Mouse (Mus musculus): ENCODE results near the gene Gm37240. TPM values are rescaled to one million over a fixed set of nuclear protein-coding genes. Genes with fewer than 3 reads are reported as not detected.

Gene Gm37240
- polyA plus RNA-seq, 1 experiment = not detected

GRCm38 (mm10) chr3:85619751-85620150 lies 267.6 kb downstream of the Gm37240 start:
- no peak for TF ChIP-seq GATA1 (IDR thresholded peaks at IDR 0.05; ENCODE audit: low read length)

GRCm38 (mm10) chr3:85619345-85619744 lies 268.0 kb downstream of the Gm37240 start:
- no peak for TF ChIP-seq GATA1 (IDR thresholded peaks at IDR 0.05; ENCODE audit: low read length)

- TF ChIP-seq GATA1 (IDR thresholded peaks at IDR 0.05; ENCODE audit: low read length) = no peak
These were observed 268.4 kb downstream of the Gm37240 start for GRCm38 (mm10) chr3:85618885-85619284.

DNA sequence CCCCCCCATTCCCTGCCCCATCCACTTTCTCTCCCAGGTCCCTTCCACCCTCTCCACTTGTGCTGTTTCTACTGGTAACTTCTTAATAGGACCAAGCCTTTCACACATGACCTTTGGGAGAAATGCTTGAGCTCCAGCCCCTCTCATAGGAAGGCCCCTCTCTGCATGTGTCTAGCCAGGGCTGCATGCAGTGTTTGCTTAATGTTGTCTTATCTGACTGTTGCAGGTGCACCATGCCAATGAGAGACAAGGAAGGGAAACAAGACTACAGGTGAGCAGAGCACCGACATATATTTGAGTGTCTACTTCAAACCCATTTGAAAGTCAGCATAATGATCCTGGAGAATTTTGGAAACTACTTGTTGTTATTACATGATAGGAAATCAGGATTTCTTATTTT lies 270.9 kb downstream of the Gm37240 start:
- no peak for TF ChIP-seq GATA1 (IDR thresholded peaks at IDR 0.05; ENCODE audit: low read length)

- no peak for TF ChIP-seq GATA1 (IDR thresholded peaks at IDR 0.05; ENCODE audit: low read length)
These were observed 279.6 kb downstream of the Gm37240 start for GRCm38 (mm10) chr3:85607753-85608152.

GRCm38 (mm10) chr3:85606912-85607311 lies 280.4 kb downstream of the Gm37240 start:
- TF ChIP-seq GATA1 (IDR thresholded peaks at IDR 0.05; ENCODE audit: low read length) = no peak

DNA sequence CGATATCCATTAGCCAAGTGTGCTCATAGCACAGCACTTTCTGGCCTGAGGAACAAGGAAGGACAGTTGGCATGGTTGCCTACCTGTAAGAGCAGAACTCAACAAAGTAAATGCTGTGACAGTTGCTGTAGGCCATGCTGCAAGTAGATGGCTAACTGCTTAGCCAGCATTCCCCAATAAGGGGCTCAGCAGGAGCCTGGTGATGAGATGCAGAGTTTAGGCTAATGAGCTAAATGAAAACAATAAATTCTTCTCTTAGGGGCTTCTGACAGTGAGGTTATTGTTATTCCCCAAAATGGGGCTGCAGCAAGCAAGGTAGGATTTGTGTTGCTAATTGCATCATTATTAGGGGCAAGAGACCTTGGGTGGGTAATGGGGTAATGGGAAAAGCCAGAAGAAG lies 283.5 kb downstream of the Gm37240 start:
- TF ChIP-seq GATA1 (IDR thresholded peaks at IDR 0.05; ENCODE audit: low read length) = no peak

GRCm38 (mm10) chr3:85601841-85602305 lies 285.4 kb downstream of the Gm37240 start:
- no peak for TF ChIP-seq GATA1 (IDR thresholded peaks at IDR 0.05; ENCODE audit: low read length)

GRCm38 (mm10) chr3:85599526-85599925 lies 287.8 kb downstream of the Gm37240 start:
- no peak for TF ChIP-seq GATA1 (IDR thresholded peaks at IDR 0.05; ENCODE audit: low read length)

DNA sequence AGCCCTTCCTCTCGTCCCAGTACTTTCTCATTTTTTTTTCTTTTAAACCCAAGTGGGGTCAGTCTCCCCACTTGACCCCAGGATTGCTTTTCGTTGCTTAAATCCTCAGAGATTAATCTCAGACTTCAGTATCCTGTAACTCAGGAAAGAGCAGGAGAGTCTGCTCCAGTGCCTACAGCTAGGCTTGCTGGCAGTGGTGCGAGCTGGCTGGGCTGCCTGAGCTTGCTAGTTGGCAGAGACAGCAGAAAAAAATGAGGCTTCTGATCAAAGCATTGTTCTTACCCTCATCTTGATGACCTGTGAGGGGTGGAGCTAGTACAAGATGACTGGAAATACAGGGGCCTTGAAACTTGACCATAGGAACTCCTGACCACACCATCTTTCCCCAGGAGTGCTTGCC lies 292.9 kb downstream of the Gm37240 start:
- no peak for TF ChIP-seq GATA1 (IDR thresholded peaks at IDR 0.05; ENCODE audit: low read length)

DNA sequence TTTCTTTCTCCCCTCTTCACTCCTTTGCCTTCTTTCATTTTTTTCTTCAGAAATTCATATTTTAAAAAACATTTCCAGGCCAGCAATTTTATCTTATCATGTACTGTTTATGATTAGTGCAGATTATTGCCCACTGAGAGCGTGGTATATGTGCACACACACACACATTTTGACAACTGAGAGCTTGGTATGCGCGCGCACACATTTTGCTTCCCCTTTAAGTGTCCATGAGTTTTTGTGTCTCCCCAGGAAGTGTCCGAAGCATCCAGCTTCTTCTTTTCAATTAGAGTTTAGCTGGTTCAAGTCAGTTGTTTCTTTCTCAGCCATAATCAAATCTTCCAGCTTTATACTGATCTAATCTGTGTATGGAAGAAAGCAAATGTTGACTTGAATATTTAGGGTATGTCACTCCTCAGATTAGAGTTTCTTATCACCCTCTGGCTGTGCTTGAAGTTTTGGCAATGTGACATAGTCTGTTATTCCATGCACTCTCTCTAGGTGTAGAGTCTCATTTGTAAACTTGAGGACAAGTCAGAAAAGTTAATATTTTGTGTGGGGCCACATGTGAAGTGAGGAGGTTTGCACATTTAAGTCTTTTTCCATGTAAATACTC lies 294.6 kb downstream of the Gm37240 start:
- no peak for TF ChIP-seq GATA1 (IDR thresholded peaks at IDR 0.05; ENCODE audit: low read length)

- no peak for TF ChIP-seq GATA1 (IDR thresholded peaks at IDR 0.05; ENCODE audit: low read length)
These were observed 295.3 kb downstream of the Gm37240 start for GRCm38 (mm10) chr3:85592067-85592466.

GRCm38 (mm10) chr3:85590090-85590754 lies 297.1 kb downstream of the Gm37240 start:
- no peak for TF ChIP-seq GATA1 (IDR thresholded peaks at IDR 0.05; ENCODE audit: low read length)

- TF ChIP-seq GATA1 (IDR thresholded peaks at IDR 0.05; ENCODE audit: low read length) = peak; percentile 8
These were observed 298.6 kb downstream of the Gm37240 start for GRCm38 (mm10) chr3:85588701-85589100.

- peak; percentile 58 for TF ChIP-seq GATA1 (IDR thresholded peaks at IDR 0.05; ENCODE audit: low read length)
These were observed 302.4 kb downstream of the Gm37240 start for GRCm38 (mm10) chr3:85584966-85585365.

DNA sequence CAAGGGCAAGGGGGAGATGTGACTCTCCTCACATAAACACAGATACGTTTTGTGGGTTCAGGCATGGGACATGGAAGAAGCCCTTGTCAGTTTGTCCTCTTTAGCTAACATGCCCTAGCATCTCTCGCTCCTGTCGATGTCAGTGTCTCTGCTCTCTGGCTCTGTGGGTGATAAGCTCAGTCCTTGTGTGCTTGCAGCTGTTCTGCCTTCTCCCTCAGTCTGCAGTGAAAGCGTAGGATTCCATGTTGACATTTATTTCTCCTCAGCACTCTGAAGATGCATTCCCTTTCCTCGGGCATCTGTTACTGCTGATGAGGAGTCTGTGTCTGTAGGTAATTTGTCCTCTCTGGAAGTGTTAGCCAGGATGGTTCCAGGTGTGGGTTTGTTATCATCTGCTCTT lies 304.1 kb downstream of the Gm37240 start:
- no peak for TF ChIP-seq GATA1 (IDR thresholded peaks at IDR 0.05; ENCODE audit: low read length)

DNA sequence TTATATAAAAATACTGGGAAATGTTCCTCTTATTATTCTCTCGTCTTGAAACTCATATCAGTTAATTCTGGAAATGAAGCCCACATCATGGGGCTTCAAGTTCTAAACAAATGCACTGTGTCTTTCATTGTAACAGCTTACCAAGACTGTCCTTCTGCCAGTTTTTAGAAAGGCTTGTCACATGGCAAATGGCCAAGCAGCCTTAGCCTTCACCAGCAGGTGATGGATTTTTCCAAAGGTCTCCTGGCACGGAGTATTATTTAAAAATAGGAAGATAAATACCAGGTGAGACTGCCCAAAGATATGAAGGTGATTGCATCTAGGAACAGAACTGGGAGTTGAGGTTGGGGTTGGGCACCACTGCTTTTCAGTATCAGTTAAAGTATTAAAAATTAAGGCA lies 304.6 kb downstream of the Gm37240 start:
- no peak for TF ChIP-seq GATA1 (IDR thresholded peaks at IDR 0.05; ENCODE audit: low read length)

Measured in G1E-ER4 (cell line).